Mouse (Mus musculus) CH12.LX (cell line): ENCODE data around the gene Nlrp6. TPM values are rescaled to one million over a fixed set of nuclear protein-coding genes. Genes with fewer than 3 reads are reported as not detected.

Source experiments
- DNase-seq: peaks from one replicate; pipeline ENCODE4 v3.0.0-alpha.2; 2013; ENCODE audit errors: extremely low read depth
- H3K27ac ChIP-seq: 2 replicates; pipeline ENCODE4 v1.5.1; 2012; ENCODE audit warnings: low read depth, mild to moderate bottlenecking, control low read depth, moderate library complexity; ENCODE audit not compliant: insufficient read depth
- H3K27me3 ChIP-seq: replicated peaks from 2 replicates; pipeline ENCODE3; 2012; ENCODE audit warnings: inconsistent platforms
- H3K36me3 ChIP-seq, 2 experiments: replicated peaks in 1 of 2; 2 replicates each; pipeline versions ENCODE3 to v1.6.1; 2012; ENCODE audit warnings: inconsistent platforms in 1 of 2, low read length in 1 of 2, mild to moderate bottlenecking in 1 of 2, mixed read lengths in 1 of 2, moderate library complexity in 1 of 2; ENCODE audit not compliant: control insufficient read depth in 1 of 2, insufficient read depth in 1 of 2
- H3K4me1 ChIP-seq, 2 experiments: 2 replicates each; pipeline ENCODE4 v1.6.1; 2012; ENCODE audit warnings: inconsistent platforms in 1 of 2, moderate library complexity in 1 of 2; ENCODE audit not compliant: insufficient read depth in 2 of 2, control insufficient read depth in 1 of 2
- H3K4me2 ChIP-seq: 2 replicates; pipeline ENCODE4 v1.6.1; 2012; ENCODE audit warnings: low read depth, mild to moderate bottlenecking, control low read depth; ENCODE audit not compliant: poor library complexity, insufficient read depth, severe bottlenecking
- H3K4me3 ChIP-seq, 3 experiments: fragments of 150-350 bp in 1 of 3; sonication (generic) in 1 of 3; replicated peaks in 1 of 3; 2 replicates each; pipeline versions ENCODE3 to v1.5.1; 2011 to 2012; ENCODE audit warnings: low read depth in 2 of 3, low read length in 2 of 3, mild to moderate bottlenecking in 2 of 3, moderate library complexity in 2 of 3, control low read depth in 1 of 3, improper control_type of control experiment in 1 of 3, inconsistent platforms in 1 of 3, mixed read lengths in 1 of 3; ENCODE audit not compliant: poor library complexity in 1 of 3
- H3K79me2 ChIP-seq: replicated peaks from 2 replicates; pipeline ENCODE4 v1.6.1; 2012; ENCODE audit warnings: mild to moderate bottlenecking, moderate library complexity; ENCODE audit not compliant: control insufficient read depth, poor library complexity, insufficient read depth, severe bottlenecking; ENCODE audit errors: extremely low read depth
- H3K9ac ChIP-seq: 2 replicates; pipeline ENCODE4 v1.6.1; 2012; ENCODE audit warnings: low read depth, mild to moderate bottlenecking, control low read depth, moderate library complexity; ENCODE audit not compliant: insufficient read depth
- H3K9me3 ChIP-seq: replicated peaks from 2 replicates; pipeline ENCODE3; 2012; ENCODE audit warnings: low read length, inconsistent platforms, mixed read lengths
- BHLHE40 ChIP-seq: IDR thresholded peaks from 2 replicates; pipeline ENCODE4 v1.6.1; 2011; ENCODE audit warnings: mild to moderate bottlenecking, low read depth, low read length, improper control_type of control experiment
- CHD2 ChIP-seq: IDR thresholded peaks from 2 replicates; pipeline ENCODE4 v1.6.1; 2011; ENCODE audit warnings: low read length, improper control_type of control experiment
- CTCF ChIP-seq, 2 experiments: IDR thresholded peaks in 1 of 2; conservative IDR thresholded peaks in 1 of 2; 2 replicates each; pipeline ENCODE4 v1.5.1; 2011 to 2012; ENCODE audit warnings: low read depth in 2 of 2, low read length in 2 of 2, improper control_type of control experiment in 1 of 2, inconsistent platforms in 1 of 2, mild to moderate bottlenecking in 1 of 2, moderate library complexity in 1 of 2
- E2F4 ChIP-seq: IDR thresholded peaks from 2 replicates; pipeline ENCODE4 v1.6.1; 2011; ENCODE audit warnings: low read depth, low read length, improper control_type of control experiment; ENCODE audit not compliant: insufficient replicate concordance
- ELF1 ChIP-seq: IDR thresholded peaks from 2 replicates; pipeline ENCODE4 v1.6.1; 2014; ENCODE audit warnings: low read depth, mild to moderate bottlenecking, inconsistent platforms, low read length, improper control_type of control experiment
- ETS1 ChIP-seq: conservative IDR thresholded peaks from 2 replicates; pipeline ENCODE4 v1.6.1; 2012; ENCODE audit warnings: low read depth, mild to moderate bottlenecking, inconsistent platforms, low read length, improper control_type of control experiment, moderate library complexity
- JUND ChIP-seq: conservative IDR thresholded peaks from 2 replicates; pipeline ENCODE4 v1.6.1; 2011; ENCODE audit warnings: low read depth, low read length, improper control_type of control experiment
- MAFK ChIP-seq: IDR thresholded peaks from 2 replicates; pipeline ENCODE4 v1.6.1; 2011; ENCODE audit warnings: low read length, improper control_type of control experiment; ENCODE audit not compliant: insufficient replicate concordance
- MAX ChIP-seq: IDR thresholded peaks from 2 replicates; pipeline ENCODE4 v1.6.1; 2011; ENCODE audit warnings: low read length, improper control_type of control experiment
- MAZ ChIP-seq: IDR thresholded peaks from 2 replicates; pipeline ENCODE4 v1.6.1; 2012; ENCODE audit warnings: low read depth, mild to moderate bottlenecking, inconsistent platforms, low read length, improper control_type of control experiment, moderate library complexity
- MEF2A ChIP-seq: IDR thresholded peaks from 2 replicates; pipeline ENCODE4 v1.6.1; 2014; ENCODE audit warnings: low read depth, mild to moderate bottlenecking, inconsistent platforms, low read length, improper control_type of control experiment, borderline replicate concordance
- MYC ChIP-seq: IDR thresholded peaks from 2 replicates; pipeline ENCODE4 v1.6.1; 2011; ENCODE audit warnings: low read depth, mild to moderate bottlenecking, improper control_type of control experiment, low read length
- NELFE ChIP-seq: IDR thresholded peaks from 2 replicates; pipeline ENCODE4 v1.6.1; 2011; ENCODE audit warnings: low read depth, low read length, improper control_type of control experiment
- NRF1 ChIP-seq: IDR thresholded peaks from 2 replicates; pipeline ENCODE4 v1.6.1; 2014; ENCODE audit warnings: low read depth, mild to moderate bottlenecking, inconsistent platforms, low read length, improper control_type of control experiment, moderate library complexity
- PAX5 ChIP-seq: IDR thresholded peaks from 2 replicates; pipeline ENCODE4 v1.6.1; 2012; ENCODE audit warnings: low read length, inconsistent platforms, mixed read lengths
- POLR2A ChIP-seq: IDR thresholded peaks from 2 replicates; pipeline ENCODE4 v1.6.1; 2011; ENCODE audit warnings: low read depth, mild to moderate bottlenecking, improper control_type of control experiment, low read length
- RAD21 ChIP-seq: IDR thresholded peaks from 2 replicates; pipeline ENCODE4 v1.6.1; 2011; ENCODE audit warnings: low read depth, mild to moderate bottlenecking, low read length, improper control_type of control experiment, moderate library complexity
- SIN3A ChIP-seq: IDR thresholded peaks from 2 replicates; pipeline ENCODE4 v1.6.1; 2012; ENCODE audit warnings: low read length, improper control_type of control experiment, inconsistent platforms
- TCF12 ChIP-seq: IDR thresholded peaks from 2 replicates; pipeline ENCODE4 v1.6.1; 2014; ENCODE audit warnings: low read depth, mild to moderate bottlenecking, inconsistent platforms, low read length, improper control_type of control experiment
- UBTF ChIP-seq: IDR thresholded peaks from 2 replicates; pipeline ENCODE4 v1.6.1; 2012; ENCODE audit warnings: low read depth, mild to moderate bottlenecking, inconsistent platforms, low read length, improper control_type of control experiment, moderate library complexity
- USF1 ChIP-seq: IDR thresholded peaks from 2 replicates; pipeline ENCODE4 v1.6.1; 2014; ENCODE audit warnings: low read depth, mild to moderate bottlenecking, inconsistent platforms, low read length, improper control_type of control experiment
- USF2 ChIP-seq: conservative IDR thresholded peaks from 2 replicates; pipeline ENCODE4 v1.6.1; 2011; ENCODE audit warnings: low read depth, low read length, improper control_type of control experiment
- ZMIZ1 ChIP-seq: IDR thresholded peaks from 2 replicates; pipeline ENCODE4 v1.6.1; 2012; ENCODE audit warnings: low read depth, mild to moderate bottlenecking, inconsistent platforms, low read length, improper control_type of control experiment
- dilution Hi-C: fragments of 300-500 bp; cut with MboI; formaldehyde crosslinking; loops from 2 replicates; pipeline ENCODE4 v1.14.3; 2020; ENCODE audit warnings: low sequenced_read_pairs; ENCODE audit not compliant: extremely low pct_unique_long_range_greater_than_20kb, extremely low pct_ligation_motif_present
- in situ Hi-C: fragments of 300-500 bp; cut with MboI; formaldehyde crosslinking; loops from 3 replicates; pipeline ENCODE4 v1.14.3; 2019; ENCODE audit warnings: low sequenced_read_pairs, low pct_ligation_motif_present, low pct_unique_long_range_greater_than_20kb, mixed read lengths
- polyA plus RNA-seq: library from polyadenylated mRNA; unstranded; fragments of >175 nt; gene quantifications from 2 replicates; pipeline ENCODE4 v1.2.1, GENCODE M21; 2012; ENCODE audit warnings: low read depth; ENCODE audit not compliant: insufficient read length
- total RNA-seq, 2 experiments: library from RNA; depleted of rRNA; stranded (reverse); fragments of 300-350 nt in 1 of 2; fragments of >200 nt in 1 of 2; gene quantifications; 2 replicates each; pipeline ENCODE4 v1.2.3; 2012 to 2014

Nlrp6 gene
- total and polyA plus RNA-seq, 3 experiments = 0.14 to 0.21 TPM; not detected in 1

DNA sequence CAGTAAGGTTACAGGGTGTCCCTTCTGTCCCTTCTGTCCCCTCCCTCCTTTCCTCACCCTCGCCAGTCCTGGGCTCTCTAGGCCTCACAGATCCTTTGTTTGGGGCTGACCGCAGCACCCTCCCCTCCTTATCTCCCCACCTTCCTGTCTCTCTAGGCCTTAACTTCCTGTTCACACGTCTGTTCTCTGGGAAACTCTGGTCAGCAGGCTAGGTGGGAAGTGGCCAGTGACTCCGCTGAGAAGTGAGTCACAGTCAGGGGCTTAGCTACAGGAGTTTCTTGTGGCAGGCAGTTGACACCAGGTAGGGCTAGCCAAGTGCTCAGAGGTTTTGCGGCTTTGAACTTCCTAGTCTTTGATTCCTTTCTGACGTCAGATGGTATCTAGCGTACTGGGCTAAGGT, 26.3 kb downstream of the Nlrp6 start:
- DNase-seq = no peak
- TF ChIP-seq TCF12 (no peak), ELF1 (no peak), ZMIZ1 (no peak), POLR2A (no peak), ETS1 (no peak), SIN3A (no peak), MAX (no peak), PAX5 (no peak), MAFK (no peak), NRF1 (no peak)
- TF ChIP-seq, all 38 proteins: peak for 0
- peaks cover 5 to 50% of the 10 kb centered on the region in 2 experiments for H3K4me1 ChIP-seq
- H3K36me3 ChIP-seq = peaks cover 29 to 75% of the 10 kb centered on the region in 2 experiments
- in situ Hi-C loops = loop anchor here (5.0 kb wide), 1 partner anchor 35 kb away; no protein-coding TSS in a partner anchor
- H3K4me3 ChIP-seq = no peak overlapping the region
- H3K27ac ChIP-seq = no peak overlapping the region
- no peak overlapping the region for H3K4me2 ChIP-seq
- no peaks in the 10 kb centered on the region for H3K9me3 ChIP-seq
- H3K79me2 ChIP-seq = no peaks in the 10 kb centered on the region
- no peak overlapping the region for H3K9ac ChIP-seq
- dilution Hi-C loops = no loop called here
- H3K27me3 ChIP-seq = no peaks in the 10 kb centered on the region

DNA sequence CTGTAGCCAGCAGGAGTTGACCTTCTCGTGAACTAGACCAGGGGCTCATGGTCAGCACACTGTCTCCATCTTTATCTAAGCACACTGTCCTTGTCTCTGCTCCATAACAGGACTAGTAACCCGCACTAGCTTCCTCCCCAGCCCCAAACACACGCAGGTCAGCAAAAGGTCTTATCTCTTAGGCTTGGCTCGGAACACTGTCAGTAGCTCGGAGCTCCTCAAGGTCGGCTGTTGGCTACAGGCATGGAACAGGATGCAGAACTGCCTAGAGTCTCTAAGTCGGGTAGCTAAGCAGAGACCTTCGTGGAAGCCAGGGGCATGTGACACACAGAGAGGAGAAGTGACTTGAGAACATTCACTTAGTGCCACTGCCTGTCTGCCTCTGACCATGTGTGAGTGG, 27.5 kb downstream of the Nlrp6 start:
- peaks cover 29 to 86% of the 10 kb centered on the region in 2 experiments for H3K36me3 ChIP-seq
- no peak overlapping the region for H3K4me3 ChIP-seq
- no peak for TF ChIP-seq POLR2A
- TF ChIP-seq MEF2A = no peak
- no peak for TF ChIP-seq RAD21
- TF ChIP-seq USF1 = no peak
- no peak for TF ChIP-seq MYC
- TF ChIP-seq UBTF = no peak
- no peak for TF ChIP-seq MAX
- TF ChIP-seq SIN3A = no peak
- no peak for TF ChIP-seq BHLHE40
- TF ChIP-seq E2F4 = no peak
- TF ChIP-seq MAZ = no peak
- no peak for TF ChIP-seq NELFE
- no peak for TF ChIP-seq TCF12
- TF ChIP-seq JUND = no peak
- TF ChIP-seq CTCF (conservative IDR thresholded peaks at IDR 0.05 in 1 of 2, IDR thresholded peaks at IDR 0.05 in 1 of 2; ENCODE audit: low read depth in 2 of 2, low read length in 2 of 2) = no peak
- TF ChIP-seq CHD2 = no peak
- TF ChIP-seq ELF1 = no peak
- TF ChIP-seq USF2 = no peak
- TF ChIP-seq, all 38 proteins: peak for 0
- no peak overlapping the region for H3K27ac ChIP-seq
- DNase-seq = no peak
- in situ Hi-C loops = loop anchor here (5.0 kb wide), 1 partner anchor 36 kb away; no protein-coding TSS in a partner anchor
- dilution Hi-C loops = no loop called here
- H3K4me1 ChIP-seq = peaks cover 0 to 50% of the 10 kb centered on the region in 2 experiments; a peak in 3 of 4 replicates
- H3K9ac ChIP-seq = no peak overlapping the region
- no peak overlapping the region for H3K4me2 ChIP-seq
- no peaks in the 10 kb centered on the region for H3K9me3 ChIP-seq
- H3K27me3 ChIP-seq = no peaks in the 10 kb centered on the region
- H3K79me2 ChIP-seq = no peaks in the 10 kb centered on the region; the same call in 1 of the 2 replicates
